Mouse (Mus musculus) adrenal gland, adult 2 months (tissue): ENCODE results near the gene Ccdc85b. TPM values are rescaled to one million over a fixed set of nuclear protein-coding genes. Genes with fewer than 3 reads are reported as not detected.
A peak's percentile ranks its signal among the peaks of the same experiment; 100 is the strongest.

ENCODE experiments used
- DNase-seq: peaks from one replicate; pipeline ENCODE4 v3.0.0; 2021
- long read RNA-seq: library from polyadenylated mRNA; stranded (forward); transcript quantifications from one replicate; pipeline ENCODE4 v2.0.0, GENCODE M21; 2021
- polyA plus RNA-seq: library from polyadenylated mRNA; depleted of rRNA; stranded (reverse); fragments of >200 nt; gene quantifications from 2 replicates; pipeline ENCODE4 v1.2.3, GENCODE M21; 2012; rRNA removed
- total RNA-seq, 2 experiments: library from RNA; stranded (reverse); gene quantifications; 2 replicates each; pipeline ENCODE4 v1.2.3; 2021

Gene Ccdc85b
- total RNA-seq (10 to 100 TPM in 1 of 2 experiments, 1 to 10 TPM in 1; 3.5 to 10.5 TPM), polyA plus RNA-seq (13.5 and 13.9 TPM in 2 replicates)
- long read RNA-seq, full-length matches to known transcripts, result 33 of 33 reads
- long read RNA-seq, partial matches to known transcripts, result 0 of 33 reads
- long read RNA-seq, other reads (novel, unspliced or antisense), result 0 of 33 reads

- DNase-seq, result no peak
Measured at GRCm38 (mm10) chr19:5457746-5458442, at the start of gene Ccdc85b. TSS of gene Ccdc85b (minus strand) at chr19:5457894.

GRCm38 (mm10) chr19:5503687-5504086 is 46.0 kb upstream of the Ccdc85b start, which contains the start of gene 1700020D05Rik:
TSS of gene 1700020D05Rik (minus strand) at chr19:5503787.
- DNase-seq, result no peak

- peak; percentile 69 for DNase-seq
Measured at GRCm38 (mm10) chr19:5500330-5500875, 42.7 kb upstream of the Ccdc85b start.

GRCm38 (mm10) chr19:5496052-5496370 is 38.3 kb upstream of the Ccdc85b start:
- DNase-seq, result no peak

DNA sequence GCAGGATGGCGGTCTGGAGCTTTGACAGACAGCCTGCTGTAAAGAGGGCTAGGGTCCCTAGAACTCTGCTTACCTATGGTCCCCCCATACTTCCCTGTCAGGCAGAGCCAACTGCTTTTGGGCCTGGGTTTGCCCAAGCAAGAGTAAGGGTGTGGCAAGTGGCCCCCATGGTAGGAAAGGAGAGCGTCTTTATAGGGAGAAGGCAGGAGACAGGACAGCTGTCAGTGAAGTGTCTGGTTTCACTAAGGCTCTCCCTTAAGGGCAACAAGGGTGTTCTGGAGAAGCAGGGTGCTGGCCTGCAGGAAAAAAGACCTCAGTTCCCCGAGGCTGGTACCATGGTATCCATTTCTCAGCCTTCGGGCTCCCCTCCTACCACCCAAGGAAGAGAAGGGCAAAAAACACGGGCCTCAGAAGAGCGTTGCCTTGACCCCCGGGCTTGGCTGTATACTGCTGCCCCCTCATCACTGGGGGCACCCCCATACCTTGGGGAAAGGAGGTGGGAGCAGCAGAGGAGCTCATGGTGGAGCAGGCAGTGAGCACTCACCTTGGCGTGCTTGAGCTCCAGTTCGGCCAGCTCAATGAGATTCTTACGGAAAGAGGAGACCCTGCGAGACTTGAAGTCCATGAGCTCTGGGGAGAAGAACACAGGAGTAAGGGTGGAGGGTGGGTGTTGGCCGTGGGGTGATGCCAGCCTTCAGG is 37.8 kb upstream of the Ccdc85b start:
- peak; percentile 8 for DNase-seq

DNA sequence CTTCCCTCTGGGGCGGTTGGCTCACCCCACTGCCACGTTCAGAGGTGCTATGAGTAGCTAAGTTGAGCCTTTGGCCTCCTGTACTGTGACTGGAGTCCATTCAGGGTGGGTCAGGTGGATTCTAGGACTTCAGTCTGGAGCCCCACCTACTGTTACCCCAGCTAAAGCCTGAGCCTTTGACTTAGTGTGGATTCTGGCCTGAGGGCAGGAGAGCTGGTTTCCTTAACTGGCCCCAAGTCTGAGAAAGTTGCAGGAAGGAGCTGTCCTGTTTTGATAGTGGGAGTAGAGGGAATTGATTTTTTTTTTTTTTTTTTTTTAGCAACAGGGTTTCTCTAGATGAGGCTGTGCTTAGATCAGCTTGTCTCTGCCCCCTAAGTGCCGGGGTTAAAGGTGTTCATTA is 36.6 kb upstream of the Ccdc85b start:
- DNase-seq, result no peak

DNA sequence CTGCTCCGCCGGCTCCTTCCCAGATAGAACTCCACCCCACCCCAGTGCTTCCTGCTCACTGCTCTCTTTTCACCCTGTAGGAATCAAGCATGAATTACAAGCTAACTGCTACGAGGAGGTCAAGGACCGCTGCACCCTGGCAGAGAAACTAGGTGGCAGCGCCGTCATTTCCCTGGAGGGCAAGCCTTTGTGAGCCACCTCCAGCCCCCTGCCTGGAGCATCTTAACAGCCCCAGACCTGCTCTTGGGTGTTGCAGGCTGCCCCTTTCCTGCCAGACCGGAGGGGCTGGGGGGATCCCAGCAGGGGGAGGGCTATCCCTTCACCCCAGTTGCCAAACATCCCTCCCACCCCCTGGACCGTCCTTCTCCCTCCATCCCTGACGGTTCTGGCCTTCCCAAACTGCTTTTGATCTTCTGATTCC is 35.6 kb upstream of the Ccdc85b start:
- peak; percentile 56 for DNase-seq

- DNase-seq, result no peak
Measured at GRCm38 (mm10) chr19:5492641-5493040, 34.9 kb upstream of the Ccdc85b start.

DNA sequence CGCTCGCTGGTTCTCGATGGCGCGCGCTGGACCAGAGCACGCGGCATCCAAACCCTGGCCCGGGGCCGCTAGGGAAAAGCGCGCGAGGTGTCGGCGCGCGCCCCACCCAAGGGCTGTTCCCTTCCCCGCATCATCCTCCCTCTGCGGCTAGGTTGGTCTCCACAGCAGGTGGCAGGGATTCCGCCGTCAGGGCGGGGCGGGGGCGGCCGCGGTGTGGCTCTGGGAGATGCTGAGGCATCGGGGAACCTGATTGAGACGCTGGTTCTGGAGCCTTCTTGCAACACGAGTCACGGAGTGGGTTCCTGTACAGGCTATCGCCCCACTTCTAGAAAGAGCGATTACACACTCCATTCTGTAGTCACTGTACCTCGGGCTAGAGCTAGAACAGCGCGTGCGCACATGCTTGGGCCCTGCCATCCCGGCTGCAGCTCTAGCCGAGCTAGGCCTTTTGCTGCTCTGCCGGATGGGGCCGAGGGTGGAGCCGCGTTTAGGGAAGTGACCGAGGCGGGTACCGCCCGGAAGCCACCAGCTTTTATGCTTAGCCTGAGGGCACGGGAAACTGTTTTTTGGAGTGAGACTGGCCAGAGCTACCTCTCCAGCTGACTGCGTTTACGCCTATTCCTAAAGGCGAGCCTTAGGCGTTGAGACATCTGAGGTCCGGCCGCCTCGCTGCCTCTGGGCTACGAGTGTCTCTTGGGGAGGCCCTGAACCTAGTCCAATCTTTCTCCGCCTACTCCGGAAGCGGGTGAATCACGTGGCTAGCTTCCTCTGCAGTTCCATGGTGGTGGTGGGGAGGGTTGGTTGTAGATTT is 33.4 kb upstream of the Ccdc85b start:
- DNase-seq, result peak; percentile 92

DNA sequence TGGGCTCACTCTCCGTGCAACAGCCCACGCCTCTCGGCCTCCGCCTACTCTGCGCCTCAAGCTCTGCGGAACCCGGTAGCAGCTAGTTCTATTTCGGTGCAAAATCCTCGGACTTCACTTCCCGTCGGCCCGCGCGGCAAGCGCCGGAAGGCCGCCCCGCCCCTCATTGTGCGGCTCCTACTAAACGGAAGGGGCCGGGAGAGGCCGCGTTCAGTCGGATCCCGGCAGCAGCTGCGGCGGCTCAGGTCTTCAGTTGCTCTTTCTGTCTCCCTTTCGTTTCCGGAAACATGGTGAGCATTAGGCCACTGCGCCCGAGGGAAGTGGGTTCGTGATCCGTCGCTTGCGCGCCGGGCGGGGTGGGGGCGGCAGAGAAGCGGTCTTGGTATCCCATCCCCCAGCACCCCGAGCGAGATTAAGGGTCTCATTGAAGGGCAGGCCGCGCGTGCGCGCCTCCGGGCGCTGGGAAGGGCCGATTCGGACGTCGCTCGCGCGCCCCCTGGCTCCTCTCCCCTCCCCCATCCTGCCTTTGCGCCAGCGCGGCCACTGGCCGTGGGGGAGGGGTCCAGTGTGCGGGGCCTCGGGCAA is 32.7 kb upstream of the Ccdc85b start, which contains the start of gene Cfl1:
Gene Cfl1, plus strand, starts transcription at position 143 of the 585 bp plus-strand sequence.
- peak; percentile 97 for DNase-seq

DNA sequence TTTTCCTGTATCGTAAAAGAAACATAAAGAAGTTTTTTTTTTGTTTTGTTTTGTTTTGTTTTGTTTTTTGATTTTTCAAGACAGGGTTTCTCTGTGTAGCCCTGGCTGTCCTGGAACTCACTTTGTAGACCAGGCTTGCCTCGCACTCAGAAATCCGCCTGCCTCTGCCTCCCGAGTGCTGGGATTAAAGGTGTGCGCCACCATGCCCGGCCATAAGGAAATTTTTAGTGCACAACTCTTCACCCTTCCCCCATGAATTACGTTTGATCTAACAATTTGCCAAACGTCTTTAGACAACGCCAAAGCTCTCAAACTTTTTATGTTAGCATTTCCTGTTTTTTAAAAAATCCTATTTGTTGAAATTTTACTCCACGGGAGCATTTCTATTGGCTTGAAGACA is 32.0 kb upstream of the Ccdc85b start:
- peak; percentile 9 for DNase-seq

GRCm38 (mm10) chr19:5488878-5489571 is 31.3 kb upstream of the Ccdc85b start:
- DNase-seq, result peak; percentile 98

- peak; percentile 98 for DNase-seq
Measured at GRCm38 (mm10) chr19:5487768-5488550, 30.3 kb upstream of the Ccdc85b start, which contains the start of gene Mus81. TSS of gene Mus81 (minus strand) at chr19:5488402.

GRCm38 (mm10) chr19:5486771-5487170 is 29.1 kb upstream of the Ccdc85b start:
- DNase-seq, result no peak

- no peak for DNase-seq
Measured at GRCm38 (mm10) chr19:5486286-5486685, 28.6 kb upstream of the Ccdc85b start.

DNA sequence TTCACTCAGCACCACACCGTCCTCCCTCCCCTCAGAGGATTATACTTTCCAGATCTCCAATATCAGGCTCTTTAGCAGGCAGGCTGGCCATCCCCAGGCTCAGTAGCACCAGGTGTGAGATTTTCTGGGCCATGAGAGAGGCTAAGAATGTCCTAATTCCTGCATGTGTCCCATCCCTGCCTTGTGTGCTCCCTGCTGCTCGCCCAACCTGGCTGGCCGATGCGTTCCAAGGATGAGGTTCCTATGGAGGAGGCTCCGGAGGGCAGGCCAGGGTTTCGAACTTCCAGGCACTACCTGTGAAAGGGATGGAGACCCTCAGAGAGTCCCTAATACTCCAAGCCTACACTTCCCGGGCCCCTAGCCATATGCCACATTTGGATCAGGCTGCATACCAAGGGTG is 28.1 kb upstream of the Ccdc85b start:
- DNase-seq, result no peak

- no peak for DNase-seq
Measured at GRCm38 (mm10) chr19:5485371-5485770, 27.7 kb upstream of the Ccdc85b start.

GRCm38 (mm10) chr19:5484496-5484895 is 26.8 kb upstream of the Ccdc85b start:
- no peak for DNase-seq

DNA sequence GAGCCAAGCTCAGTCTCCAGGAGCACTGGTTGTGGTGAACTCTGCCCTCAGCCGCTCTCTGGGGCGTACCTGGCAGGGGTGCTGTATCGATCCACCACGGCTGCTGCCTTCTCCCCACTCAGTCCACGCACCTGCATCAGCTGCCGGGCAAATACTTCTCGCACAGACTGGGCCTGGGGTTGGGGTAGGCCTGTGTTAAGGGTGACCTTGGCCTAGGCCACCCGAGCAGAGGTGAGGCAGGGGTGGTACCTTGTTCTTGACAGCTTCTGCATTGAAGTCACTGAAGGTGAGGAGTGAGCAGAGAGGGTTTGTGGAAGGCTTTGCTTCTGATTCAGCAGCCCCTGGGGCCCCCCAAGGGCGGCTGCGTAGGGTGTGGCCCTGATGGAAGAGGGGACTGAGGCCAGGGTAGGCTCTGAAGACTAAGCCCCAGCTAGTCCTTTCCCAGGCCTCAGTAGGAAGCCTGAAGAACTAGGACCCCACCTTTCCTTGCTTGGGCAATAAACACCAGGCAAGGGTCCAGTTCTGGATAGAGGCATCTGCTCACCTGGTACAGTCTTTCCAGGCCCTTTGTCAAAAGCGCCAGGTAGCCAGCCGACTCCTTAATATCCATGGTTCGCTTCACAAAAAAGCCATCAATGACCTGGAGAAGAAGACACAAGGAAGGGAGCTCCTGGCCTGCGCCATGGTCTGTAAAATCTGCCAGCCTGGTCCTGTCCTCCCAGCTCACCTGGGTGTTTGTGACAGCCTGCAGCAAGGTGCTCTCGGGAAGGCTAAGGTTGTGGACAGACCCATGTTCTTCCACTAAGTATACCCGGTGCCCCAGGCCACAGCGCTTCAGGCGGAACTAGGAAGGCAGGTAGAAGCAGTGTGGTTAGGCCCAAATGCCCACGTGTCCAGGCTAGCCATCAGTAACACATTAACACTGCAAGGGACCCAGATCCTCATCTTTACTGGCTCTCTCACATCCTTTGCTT is 26.0 kb upstream of the Ccdc85b start:
- no peak for DNase-seq
